Mouse (Mus musculus) cerebellum, adult 9-11 months (tissue): Measurements from ENCODE around the gene Anxa5.

Experiments used
- DNase-seq: peaks from one replicate; pipeline ENCODE4 v3.0.0; 2022

Gene Anxa5

DNA sequence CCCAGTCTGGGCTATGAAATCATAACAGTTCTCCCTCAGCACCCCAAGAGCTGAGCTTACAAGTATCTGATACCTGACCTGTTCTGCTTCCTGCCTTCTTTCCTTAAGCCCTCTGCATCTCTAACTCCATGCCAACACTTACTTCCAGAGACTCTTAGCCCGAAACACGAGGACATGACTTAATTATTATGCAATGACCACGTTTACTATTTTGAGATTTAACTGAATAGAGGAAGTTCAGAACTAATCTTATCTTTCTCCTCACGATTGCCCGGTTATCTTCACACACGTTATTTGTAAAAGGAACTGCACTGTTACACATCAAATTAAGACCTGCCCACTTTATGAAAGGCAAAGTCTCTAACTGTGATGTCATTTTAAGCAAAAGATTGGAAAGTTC, 28.8 kb downstream of the Anxa5 start:
- no peak for DNase-seq

DNA sequence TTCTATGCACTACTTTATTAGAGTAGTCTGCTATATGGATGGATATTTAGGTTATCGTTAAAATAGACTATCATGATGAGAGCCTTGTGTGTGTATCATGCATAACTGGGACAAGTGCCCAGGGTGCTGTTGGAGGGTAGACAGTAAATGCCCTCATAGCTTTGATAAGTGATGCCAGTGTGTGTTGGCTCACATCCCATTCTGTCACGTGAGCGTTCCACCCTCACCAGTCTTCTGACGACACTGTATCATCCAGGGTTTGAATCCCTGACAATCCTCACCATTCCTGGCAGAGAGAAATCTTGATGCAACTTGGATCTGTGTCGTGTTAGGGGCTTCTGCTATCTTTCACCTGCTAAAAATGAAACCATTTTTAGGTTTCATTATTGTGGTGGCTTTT, 29.2 kb downstream of the Anxa5 start:
- DNase-seq = no peak

DNA sequence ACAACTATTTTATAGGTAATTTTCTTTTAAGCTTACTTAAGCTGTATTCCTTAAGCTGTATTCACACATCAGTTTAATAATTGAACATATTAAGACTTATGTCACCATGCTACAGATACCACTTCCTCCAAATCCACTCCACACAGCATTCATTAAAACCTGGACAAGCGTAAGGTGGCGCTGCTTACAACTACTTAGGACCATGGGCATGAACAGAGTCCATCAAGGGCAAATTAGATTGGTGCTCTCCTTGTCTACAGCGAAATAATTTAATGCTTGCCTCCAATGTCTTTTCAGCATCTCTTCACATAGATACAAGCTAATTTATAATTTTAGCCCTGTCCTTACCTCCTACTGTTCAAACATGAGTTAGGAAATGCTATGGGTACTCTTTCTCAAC, 29.7 kb downstream of the Anxa5 start:
- DNase-seq = no peak

DNA sequence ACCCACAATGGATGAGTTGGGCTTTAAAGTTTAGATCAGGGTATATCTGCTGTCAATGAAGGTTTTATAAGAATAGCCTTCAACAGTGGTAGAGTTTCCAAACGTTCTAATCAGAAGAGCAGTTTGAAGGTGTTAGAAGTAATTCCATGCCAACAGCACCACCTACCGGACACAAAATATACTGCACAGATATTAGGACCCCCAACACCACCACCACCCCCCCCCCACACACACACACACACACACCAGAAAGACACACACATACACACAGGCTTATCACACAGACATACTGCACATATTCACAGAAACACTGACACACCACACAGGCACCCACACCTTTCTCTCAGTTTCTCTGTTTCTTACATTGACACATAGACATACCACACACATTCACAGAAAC, 33.3 kb downstream of the Anxa5 start:
- no peak for DNase-seq

DNA sequence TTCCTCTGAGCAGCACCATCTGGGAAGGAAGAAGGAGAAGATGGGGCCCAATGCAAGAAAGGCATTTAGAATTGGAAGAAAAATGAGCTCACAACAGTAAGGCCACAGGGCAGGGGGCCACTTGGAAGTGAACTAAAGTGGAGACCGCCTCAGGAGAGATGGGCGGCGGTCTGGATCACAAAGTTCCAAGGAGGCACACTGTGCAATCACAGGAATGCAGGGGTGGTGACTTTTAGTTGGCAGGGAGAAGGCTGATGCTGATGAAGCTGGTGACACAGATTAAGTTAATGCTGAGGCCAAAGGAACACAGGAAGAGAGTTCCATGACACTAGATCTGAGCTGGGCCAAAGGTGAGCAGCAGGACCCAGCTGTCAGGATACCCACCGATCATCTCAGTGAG, 35.4 kb downstream of the Anxa5 start:
- no peak for DNase-seq

DNA sequence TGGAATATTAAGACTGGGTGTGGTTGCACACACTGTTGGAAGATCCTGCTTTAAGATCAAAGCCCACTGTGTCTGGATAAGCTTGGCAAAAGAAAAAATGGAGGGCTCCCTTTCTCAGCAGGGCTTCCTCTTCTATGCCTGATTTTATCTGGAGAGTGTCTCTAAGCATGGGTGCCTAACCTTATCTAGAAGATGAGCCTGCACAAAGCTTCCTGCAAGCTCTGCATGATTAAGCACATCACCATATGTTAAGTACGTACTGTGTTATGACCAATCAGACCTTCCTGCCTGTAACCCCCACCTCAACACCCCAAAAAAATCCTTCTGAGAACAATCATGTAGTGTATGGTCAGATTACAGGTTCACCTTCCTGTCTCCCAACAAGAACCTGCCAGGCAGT, 45.3 kb downstream of the Anxa5 start:
- no peak for DNase-seq

DNA sequence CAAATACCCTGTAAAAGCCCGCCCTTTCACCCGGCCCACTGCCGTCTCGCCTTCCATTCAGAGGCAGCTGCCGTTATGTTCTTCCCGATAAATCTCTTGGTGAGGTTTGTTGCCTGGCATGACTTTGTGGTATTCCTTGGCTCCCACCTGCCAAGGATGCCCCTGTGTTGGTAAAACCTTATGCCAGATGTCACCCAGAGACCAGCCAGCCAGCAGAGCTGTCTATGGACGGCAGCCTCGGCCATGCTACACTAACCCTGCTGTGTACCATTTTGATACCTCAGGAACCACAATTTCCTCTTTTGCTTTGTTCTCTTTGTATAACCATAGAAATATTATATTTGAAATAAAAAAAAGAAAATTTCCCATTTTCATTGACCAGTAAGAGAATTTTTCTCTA, 48.3 kb downstream of the Anxa5 start:
- no peak for DNase-seq

DNA sequence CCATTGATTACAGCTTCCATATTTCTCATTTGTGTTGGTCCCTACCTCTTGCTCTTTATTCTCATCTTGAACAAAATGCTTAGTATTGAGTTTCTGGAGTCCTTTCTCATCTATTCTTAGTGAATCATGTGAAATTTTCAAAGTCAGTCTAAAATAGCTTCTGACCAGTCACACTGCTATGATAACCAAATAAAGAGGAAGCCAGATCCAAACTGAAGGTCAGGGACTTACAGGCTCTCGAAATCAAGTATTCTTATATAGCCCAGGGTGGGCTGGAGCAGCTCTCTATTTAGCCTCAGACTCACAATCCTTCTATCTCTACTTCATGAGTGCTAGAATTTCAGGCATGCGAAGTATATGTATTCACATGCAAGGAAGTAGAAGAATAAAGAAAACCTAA, 66.2 kb downstream of the Anxa5 start:
- DNase-seq = no peak

DNA sequence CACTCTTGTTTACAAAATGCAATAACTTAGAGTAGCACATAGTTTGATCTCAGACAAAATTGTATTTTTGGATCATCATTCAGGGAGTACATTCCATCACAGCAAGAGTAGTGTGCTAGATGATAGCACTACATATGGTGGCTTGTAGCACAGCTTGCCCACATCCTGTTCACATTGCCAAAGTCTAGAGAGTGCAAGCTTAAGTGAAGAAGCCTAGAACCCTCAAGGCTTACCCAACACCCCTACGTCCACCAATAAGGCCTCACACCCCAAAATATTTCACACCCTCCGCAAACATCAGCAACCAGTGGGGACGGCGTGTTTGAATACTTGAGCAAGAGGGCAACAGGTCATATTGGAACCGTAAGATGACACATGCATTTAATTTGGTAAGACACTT, 68.7 kb downstream of the Anxa5 start:
- DNase-seq = no peak

DNA sequence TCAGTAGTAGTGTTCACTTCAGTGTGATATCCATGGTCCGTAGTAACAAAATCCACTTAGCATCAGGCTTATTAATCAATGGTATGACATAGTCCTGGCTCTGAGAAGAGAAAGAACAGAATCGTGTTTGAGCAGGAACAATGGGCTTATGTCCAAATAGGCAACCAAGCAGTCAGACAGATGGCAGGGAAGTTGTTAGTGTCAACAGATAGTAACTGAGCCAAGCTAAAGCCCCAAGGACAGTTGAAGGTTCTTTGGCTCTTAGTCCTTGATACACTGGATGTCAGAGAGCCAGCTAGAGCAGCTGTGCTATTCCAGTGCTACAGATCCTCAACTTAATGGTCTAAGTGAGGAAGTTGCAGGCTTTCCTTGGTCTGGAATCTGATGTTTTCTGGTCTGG, 69.4 kb downstream of the Anxa5 start:
- DNase-seq = no peak

DNA sequence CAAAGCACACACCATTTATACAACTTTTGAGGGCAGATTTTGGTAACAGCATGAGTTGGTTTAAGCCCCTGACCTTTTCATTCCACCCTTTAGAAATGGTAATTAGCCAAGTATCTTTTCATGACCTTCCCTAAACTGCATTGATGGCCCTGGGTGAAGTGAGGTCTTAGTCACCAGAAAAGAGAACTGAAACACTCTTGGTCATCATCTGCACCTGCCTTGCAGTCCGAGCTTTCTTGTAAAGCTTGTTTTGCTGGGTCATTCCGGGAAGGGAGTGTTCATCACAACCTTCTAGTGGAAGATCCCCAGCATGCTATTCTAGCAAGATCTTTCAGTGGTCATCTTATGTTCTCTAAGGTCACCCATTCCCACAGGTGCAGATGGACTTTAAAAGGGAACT, 73.8 kb downstream of the Anxa5 start:
- DNase-seq = no peak

DNA sequence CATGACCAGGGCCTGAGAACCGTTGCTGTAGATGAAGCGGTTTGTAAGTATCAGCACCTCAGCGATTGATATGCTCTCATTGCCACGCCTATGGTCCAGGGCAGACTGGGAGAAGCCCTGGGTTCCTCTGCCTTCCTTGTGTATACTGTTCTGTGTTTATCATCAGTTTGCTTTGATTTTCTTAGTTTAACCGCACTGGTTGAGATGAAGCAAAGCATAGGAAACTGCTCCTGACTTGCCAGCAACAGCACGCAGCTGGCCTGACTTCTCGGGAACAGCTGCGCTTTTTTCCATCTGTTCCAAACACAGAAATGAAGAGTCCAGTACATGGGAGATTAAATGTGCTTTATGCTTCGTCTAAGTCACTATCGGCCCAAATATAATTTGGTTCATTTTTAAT, 75.0 kb downstream of the Anxa5 start:
- no peak for DNase-seq
